Mouse (Mus musculus) spleen, adult 2 months (tissue): ENCODE results near the gene Kalrn.

Source experiments
- CTCF ChIP-seq: fragments of 200-500 bp; IDR thresholded peaks from 2 replicates; pipeline ENCODE4 v1.5.1; 2011; ENCODE audit warnings: mild to moderate bottlenecking, inconsistent platforms; ENCODE audit not compliant: insufficient read depth, insufficient read length, insufficient replicate concordance; ENCODE audit errors: extremely low read depth
- POLR2A ChIP-seq: fragments of 200-500 bp; IDR thresholded peaks from 2 replicates; pipeline ENCODE4 v1.6.1; 2011; ENCODE audit warnings: low read depth, low read length, inconsistent platforms

DNA sequence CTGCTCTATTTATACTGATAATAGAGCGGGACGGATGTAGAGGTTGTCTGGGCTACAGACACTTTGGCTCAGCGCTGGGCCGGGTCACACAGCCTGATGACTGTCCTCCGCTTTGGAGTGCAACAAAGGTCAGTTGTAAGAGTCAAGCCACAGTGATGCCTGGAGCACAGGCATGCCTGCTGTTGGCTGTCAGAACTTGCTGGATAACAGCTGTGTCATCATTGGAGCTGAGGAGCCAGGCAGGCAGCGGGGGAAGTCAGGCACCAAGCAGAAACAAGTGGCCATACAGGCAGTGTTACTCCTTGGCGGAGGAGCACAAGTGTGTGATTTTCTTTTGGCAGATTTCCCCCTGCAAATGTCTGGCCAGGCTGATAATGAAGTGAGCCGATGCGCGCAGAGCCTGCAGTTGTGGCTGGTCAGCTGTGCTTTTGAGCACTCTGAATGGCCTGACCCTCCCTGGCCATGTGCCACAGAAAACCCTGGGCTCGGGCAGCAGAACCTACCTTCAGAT is 632.0 kb downstream of the Kalrn start:
- no peak for TF ChIP-seq CTCF
- no peak for TF ChIP-seq POLR2A
